Mouse (Mus musculus) stomach, embryonic 14.5 days (tissue): Measurements from ENCODE around the gene Htr7. TPM values are rescaled to one million over a fixed set of nuclear protein-coding genes. Genes with fewer than 3 reads are reported as not detected.
A peak's percentile ranks its signal among the peaks of the same experiment; 100 is the strongest.

Experiments used
- ATAC-seq: fragments of 200-750 bp; cut with Nextera tagmentation; 2 replicates; pipeline ENCODE4 v1.8.0; 2017; ENCODE audit warnings: low read depth, moderate TSS enrichment; ENCODE audit not compliant: insufficient number of reproducible peaks, insufficient read depth, low FRiP score
- H3K27ac ChIP-seq: fragments of 300-500 bp; sonication (generic); 2 replicates; pipeline ENCODE4 v1.5.1; 2014; ENCODE audit warnings: mild to moderate bottlenecking, low read length, moderate library complexity, mixed read lengths
- H3K27me3 ChIP-seq: fragments of 300-500 bp; sonication (generic); 2 replicates; pipeline ENCODE4 v1.6.1; 2014; ENCODE audit warnings: low read length, control low read depth, mixed read lengths; ENCODE audit not compliant: control insufficient read depth, insufficient read depth
- H3K36me3 ChIP-seq: fragments of 300-500 bp; sonication (generic); 2 replicates; pipeline ENCODE4 v1.6.1; 2014; ENCODE audit warnings: mild to moderate bottlenecking, control low read depth, low read length, moderate library complexity, mixed read lengths; ENCODE audit not compliant: control insufficient read depth, insufficient read depth
- H3K4me1 ChIP-seq: fragments of 300-500 bp; sonication (generic); 2 replicates; pipeline ENCODE4 v1.6.1; 2014; ENCODE audit warnings: low read length, control low read depth, mixed read lengths; ENCODE audit not compliant: control insufficient read depth, insufficient read depth
- H3K4me2 ChIP-seq: fragments of 300-500 bp; sonication (generic); replicated peaks from 2 replicates; pipeline ENCODE4 v1.6.1; 2014; ENCODE audit warnings: low read depth, low read length, control low read depth
- H3K4me3 ChIP-seq: fragments of 300-500 bp; sonication (generic); 2 replicates; pipeline ENCODE4 v1.5.1; 2014; ENCODE audit warnings: low read depth, low read length, control low read depth
- H3K9ac ChIP-seq: fragments of 300-500 bp; sonication (generic); replicated peaks from 2 replicates; pipeline ENCODE4 v1.6.1; 2014; ENCODE audit warnings: low read depth, mild to moderate bottlenecking, control low read depth, low read length, moderate library complexity, mixed read lengths
- H3K9me3 ChIP-seq: fragments of 300-500 bp; sonication (generic); 2 replicates; pipeline ENCODE4 v1.6.1; 2016; ENCODE audit warnings: low read depth, low read length, control low read depth; ENCODE audit not compliant: control insufficient read depth
- WGBS: fragments of 180-500 bp; shearing (Covaris S2); extraction: QIAGEN DNeasy Blood & Tissue Kit; methylation state at CpG from one replicate; pipeline ENCODE4 v1.1.7; 2014; 5-methylcytosine and 5-hydroxymethylcytosine counted together
- polyA plus RNA-seq: library from polyadenylated mRNA; unstranded; fragments of >200 nt; fragmentation: Nextera tagmentation; extraction: Ambion mirVana; gene quantifications from 2 replicates; pipeline ENCODE4 v1.2.1, GENCODE M21; 2014

The Htr7 gene
- polyA plus RNA-seq = 0.08 TPM in 1 of 2 replicates, not detected in the other

DNA sequence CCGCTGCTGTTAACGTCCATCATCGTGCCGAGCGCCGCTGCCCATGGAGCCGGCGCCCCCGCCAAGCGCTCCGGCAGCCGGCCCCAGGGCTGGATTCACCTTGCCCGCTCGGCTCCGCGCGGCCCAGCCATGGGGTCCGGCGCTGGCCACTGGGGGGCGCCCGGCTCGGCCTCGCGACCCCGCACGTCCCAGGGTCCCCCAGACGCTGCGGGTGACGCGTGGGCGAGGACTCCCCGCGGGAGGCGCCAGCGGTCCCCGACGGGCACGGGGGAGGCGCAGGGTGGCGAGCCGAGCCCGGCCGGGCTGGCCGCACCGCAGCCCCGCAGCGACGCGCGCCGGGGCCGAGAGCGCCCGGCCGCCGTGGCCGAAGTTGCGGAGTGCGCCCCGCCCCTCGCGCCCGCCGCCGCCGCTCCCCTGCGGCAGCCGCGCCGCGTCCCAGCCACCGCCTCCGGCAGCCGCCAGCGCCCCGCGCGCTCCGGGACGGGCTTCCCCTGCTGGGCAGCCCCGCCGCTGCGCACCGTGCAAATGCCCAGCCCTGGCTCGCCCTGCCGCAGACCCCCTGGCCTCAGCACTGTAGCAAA, at the start of gene Htr7:
Gene Htr7, minus strand, starts transcription at position 277 of the 581 bp plus-strand sequence.
- H3K27me3 ChIP-seq = peaks cover 25% of the 10 kb centered on the region

DNA sequence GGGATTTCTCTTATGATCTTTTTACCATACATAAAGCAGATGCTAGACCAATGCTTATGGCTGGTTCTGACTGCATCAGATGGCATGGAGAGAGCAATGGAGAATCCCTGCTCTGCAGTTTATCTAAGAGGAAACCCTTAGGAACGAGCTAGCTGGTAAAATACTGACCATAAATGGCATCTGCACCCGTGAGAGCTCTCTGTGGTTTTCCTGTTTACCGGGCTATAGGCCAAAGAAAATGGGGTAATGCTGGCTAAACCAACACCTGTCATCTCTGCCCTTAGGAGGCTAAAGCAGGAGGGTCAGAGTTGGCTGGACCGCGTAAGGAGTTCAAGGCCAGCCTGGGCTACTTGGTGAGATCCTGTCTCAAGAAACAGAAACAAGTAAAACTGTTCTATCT, 46.6 kb upstream of the Htr7 start:
- peaks cover 17% of the 10 kb centered on the region; the same call in 1 of the 2 replicates for H3K36me3 ChIP-seq

More for the DNA sequence above, at the start of gene Htr7:
- H3K9me3 ChIP-seq = no peaks in the 10 kb centered on the region
- no peak within 1 kb of the TSS for H3K9ac ChIP-seq
- ATAC-seq = peak; percentile 81
- no peak within 1 kb of the TSS for H3K27ac ChIP-seq
- no peaks in the 10 kb centered on the region for H3K36me3 ChIP-seq
- H3K4me1 ChIP-seq = no peaks in the 10 kb centered on the region
- WGBS = under 1% methylated on average over 45 of the region's 86 CpGs
- peak within 1 kb of the TSS; percentile 45 for H3K4me3 ChIP-seq
- peak within 1 kb of the TSS; percentile 88 for H3K4me2 ChIP-seq

DNA sequence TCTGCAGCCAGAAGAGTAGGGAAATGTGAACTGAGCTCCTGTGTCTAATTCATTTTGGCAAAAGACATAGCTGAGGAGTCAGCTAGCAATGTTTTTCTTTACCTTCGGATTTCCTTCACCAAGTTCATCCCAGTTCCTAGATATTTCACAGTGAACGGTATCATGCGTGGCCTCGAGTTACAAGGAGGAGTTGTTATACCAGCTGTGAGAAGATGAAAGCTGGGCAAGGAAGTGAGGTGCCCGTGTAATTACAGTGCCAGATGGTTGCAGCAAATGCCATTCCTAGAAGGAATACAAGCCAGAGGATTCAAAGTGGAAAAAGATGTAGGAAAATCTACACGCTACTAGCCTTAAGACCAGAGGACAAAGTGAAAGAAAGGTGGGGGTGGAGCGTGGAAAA, 41.6 kb upstream of the Htr7 start:
- Histone ChIP-seq H3K36me3 (peaks cover 35% of the 10 kb centered on the region), H3K9me3 (no peaks in the 10 kb centered on the region), H3K27ac (no peak overlapping the region), H3K4me3 (no peak overlapping the region), H3K4me1 (no peaks in the 10 kb centered on the region), H3K4me2 (no peak overlapping the region), H3K9ac (no peak overlapping the region), H3K27me3 (no peaks in the 10 kb centered on the region)
- WGBS = 91% methylated on average over 7 of the region's 7 CpGs
- no peak for ATAC-seq

More for the DNA sequence above, 46.6 kb upstream of the Htr7 start:
- no peak overlapping the region for H3K9ac ChIP-seq
- ATAC-seq = no peak
- no peaks in the 10 kb centered on the region for H3K27me3 ChIP-seq
- no peaks in the 10 kb centered on the region for H3K4me1 ChIP-seq
- H3K4me3 ChIP-seq = no peak overlapping the region
- H3K27ac ChIP-seq = no peak overlapping the region
- no peaks in the 10 kb centered on the region for H3K9me3 ChIP-seq
- H3K4me2 ChIP-seq = no peak overlapping the region
- WGBS = 89% methylated on average over 5 of the region's 5 CpGs

DNA sequence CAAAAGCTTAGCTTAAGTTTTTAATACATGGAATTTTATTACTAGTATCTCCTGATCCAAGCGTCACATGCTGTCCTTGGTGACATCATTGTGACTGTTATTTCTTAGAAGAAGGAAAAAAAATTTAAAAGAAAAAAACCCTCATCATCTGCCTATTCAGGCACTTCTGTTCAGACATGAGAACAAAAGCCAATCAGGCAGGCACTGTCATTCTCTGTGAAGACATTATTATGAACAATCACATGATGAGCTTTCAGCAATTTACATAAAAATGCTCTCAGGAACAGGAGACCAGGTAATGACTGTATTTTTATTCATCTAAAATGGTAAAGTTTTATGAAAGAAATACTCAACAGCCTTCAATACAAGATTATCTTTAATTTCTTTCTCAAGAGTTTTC, 41.0 kb upstream of the Htr7 start:
- 95% methylated on average over 1 of the region's 1 CpGs for WGBS
- no peak for ATAC-seq
- Histone ChIP-seq H3K9ac (no peak overlapping the region), H3K27ac (no peak overlapping the region), H3K36me3 (peaks cover 38% of the 10 kb centered on the region), H3K4me1 (no peaks in the 10 kb centered on the region), H3K4me3 (no peak overlapping the region), H3K9me3 (no peaks in the 10 kb centered on the region), H3K27me3 (no peaks in the 10 kb centered on the region), H3K4me2 (no peak overlapping the region)

DNA sequence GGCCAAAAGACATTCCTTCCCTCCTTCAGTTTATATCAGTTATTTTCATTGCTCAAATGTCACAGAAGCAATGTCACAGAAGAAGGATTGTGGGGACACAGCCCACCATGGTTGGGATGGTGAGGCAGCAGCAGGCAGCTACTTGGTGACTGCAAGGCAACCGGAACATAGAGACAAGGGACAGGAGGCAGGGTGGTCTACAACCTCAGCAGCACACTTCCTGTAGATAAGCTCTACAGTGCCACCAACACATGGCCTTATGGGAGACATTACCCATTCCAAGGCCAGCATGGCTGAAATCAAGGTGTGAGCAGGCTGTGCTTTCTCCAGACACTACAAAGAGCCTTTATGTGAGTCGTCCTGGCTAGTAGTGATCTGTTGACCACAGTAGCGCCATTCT, 39.9 kb upstream of the Htr7 start:
- Histone ChIP-seq H3K4me1 (no peaks in the 10 kb centered on the region), H3K4me3 (no peak overlapping the region), H3K9me3 (no peaks in the 10 kb centered on the region), H3K27me3 (no peaks in the 10 kb centered on the region), H3K27ac (no peak overlapping the region), H3K36me3 (peaks cover 34% of the 10 kb centered on the region), H3K4me2 (no peak overlapping the region), H3K9ac (no peak overlapping the region)
- no peak for ATAC-seq
- WGBS = 91% methylated on average over 3 of the region's 3 CpGs

DNA sequence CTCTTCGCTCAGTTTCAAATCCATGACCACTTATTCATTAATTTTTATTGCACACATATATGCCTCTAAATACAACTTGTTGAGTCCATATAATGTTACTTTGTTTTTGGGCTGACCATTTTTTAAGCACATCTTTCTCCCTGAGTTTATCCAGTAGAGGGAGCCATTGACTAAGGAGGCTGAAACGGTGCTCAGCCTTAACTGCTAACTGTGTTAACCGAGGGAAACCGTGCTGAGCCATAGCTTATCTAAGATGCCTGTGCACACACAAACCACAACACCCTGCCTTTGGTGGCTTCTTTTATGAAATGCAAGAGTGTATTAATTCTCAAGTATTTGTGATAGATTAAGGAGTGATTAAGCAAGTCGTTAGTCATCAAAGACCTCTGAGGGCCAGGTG, 33.5 kb upstream of the Htr7 start:
- no peaks in the 10 kb centered on the region for H3K4me1 ChIP-seq
- H3K9ac ChIP-seq = no peak overlapping the region
- no peaks in the 10 kb centered on the region for H3K27me3 ChIP-seq
- H3K27ac ChIP-seq = no peak overlapping the region
- H3K36me3 ChIP-seq = peaks cover 22% of the 10 kb centered on the region
- 48% methylated on average over 5 of the region's 5 CpGs for WGBS
- ATAC-seq = no peak
- H3K4me3 ChIP-seq = no peak overlapping the region
- H3K9me3 ChIP-seq = no peaks in the 10 kb centered on the region
- no peak overlapping the region for H3K4me2 ChIP-seq

DNA sequence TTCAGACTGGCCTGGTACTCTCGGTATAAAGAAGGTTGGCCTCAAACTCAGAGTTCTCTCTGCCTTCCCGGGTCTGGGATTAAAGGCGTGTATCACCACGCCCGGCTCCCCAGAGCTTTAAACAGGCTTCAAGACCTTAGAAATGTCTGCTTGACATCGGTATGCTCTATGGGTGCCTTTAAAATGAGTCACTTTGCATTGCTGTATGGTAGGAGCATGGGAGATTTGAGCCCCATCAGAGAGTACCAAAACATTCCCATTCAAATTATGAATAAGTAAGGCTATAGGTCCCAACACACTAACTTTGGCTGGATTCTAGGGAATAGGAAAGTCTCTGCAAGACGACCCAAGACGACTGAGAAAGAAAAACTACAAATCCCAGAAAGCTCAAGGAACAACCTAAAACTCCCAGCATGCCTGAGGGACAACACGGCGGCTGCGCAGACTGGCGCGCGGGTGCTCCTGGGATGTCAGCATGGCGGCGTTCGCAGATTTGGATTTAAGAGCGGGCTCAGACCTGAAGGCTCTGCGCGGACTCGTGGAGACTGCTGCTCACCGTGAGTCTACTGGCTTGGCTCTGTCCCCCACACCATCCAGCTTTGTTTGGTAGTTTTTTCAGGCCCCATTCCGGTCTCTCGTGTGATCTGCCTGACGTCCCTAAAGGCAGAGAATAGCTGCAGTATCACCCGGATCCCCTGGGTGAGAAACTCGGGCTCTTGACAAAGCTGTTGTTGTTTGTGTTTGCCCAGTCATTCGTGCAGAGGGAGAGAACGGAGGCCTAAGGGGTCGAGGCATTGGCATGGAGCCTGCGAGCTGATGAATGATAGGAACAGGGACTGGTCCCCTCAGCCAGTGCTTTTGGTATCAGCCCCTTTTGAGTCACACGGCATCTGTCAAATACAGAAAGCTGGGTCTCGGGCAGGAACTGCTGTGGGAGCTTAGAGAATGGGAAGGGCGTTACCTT, 26.2 kb upstream of the Htr7 start, which contains the start of gene Rpp30:
Gene Rpp30, plus strand, starts transcription at position 455 of the 964 bp plus-strand sequence.
- H3K36me3 ChIP-seq = peaks cover 3% of the 10 kb centered on the region; the same call in 1 of the 2 replicates
- peaks cover 6% of the 10 kb centered on the region; the same call in 1 of the 2 replicates for H3K4me1 ChIP-seq
- H3K27ac ChIP-seq = no peak within 1 kb of the TSS
- H3K4me3 ChIP-seq = peak within 1 kb of the TSS; percentile 91
- WGBS = 2% methylated on average over 34 of the region's 34 CpGs
- H3K9me3 ChIP-seq = no peaks in the 10 kb centered on the region
- H3K27me3 ChIP-seq = no peaks in the 10 kb centered on the region
- ATAC-seq = peak; percentile 94
- peak within 1 kb of the TSS; percentile 64 for H3K4me2 ChIP-seq
- H3K9ac ChIP-seq = peak within 1 kb of the TSS; percentile 79

DNA sequence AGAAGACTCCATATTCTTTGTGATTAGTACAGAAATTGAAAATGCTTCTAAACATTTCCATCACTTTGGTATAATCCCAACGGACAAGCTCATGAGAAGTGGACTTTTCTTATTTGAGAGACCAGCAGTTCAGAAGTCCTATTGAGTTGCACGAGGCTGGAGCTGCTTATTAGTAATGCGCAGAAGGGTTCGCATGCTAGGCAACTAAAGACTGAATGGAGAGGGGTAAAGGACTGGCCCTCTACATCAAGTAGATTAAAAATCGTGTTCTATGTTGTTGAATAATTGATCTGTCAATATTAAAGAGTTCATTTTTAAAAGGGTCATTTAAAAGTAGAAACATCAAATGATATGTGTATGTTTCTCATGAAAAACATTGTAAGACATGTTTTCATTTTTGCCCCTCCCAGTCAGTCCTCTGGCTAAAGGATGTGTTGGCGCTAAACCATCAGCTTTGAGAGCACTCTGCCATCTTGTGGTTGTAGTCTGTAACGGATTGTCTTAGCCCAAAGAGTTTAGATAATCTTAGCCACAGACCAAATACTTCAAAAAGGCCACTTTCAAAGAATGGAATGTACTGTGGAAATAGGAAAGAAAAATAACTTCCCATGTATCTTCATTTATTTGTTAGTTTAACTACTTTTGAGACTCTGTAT, 25.4 kb upstream of the Htr7 start:
- H3K4me3 ChIP-seq = peak overlapping the region; percentile 91
- H3K4me2 ChIP-seq = peak overlapping the region; percentile 64
- peak; percentile 47; the same call in 1 of the 2 replicates for ATAC-seq
- H3K36me3 ChIP-seq = no peaks in the 10 kb centered on the region
- H3K9ac ChIP-seq = no peak overlapping the region
- H3K9me3 ChIP-seq = no peaks in the 10 kb centered on the region
- 44% methylated on average over 7 of the region's 7 CpGs for WGBS
- H3K27ac ChIP-seq = no peak overlapping the region
- peaks cover 6% of the 10 kb centered on the region; the same call in 1 of the 2 replicates for H3K4me1 ChIP-seq
- no peaks in the 10 kb centered on the region for H3K27me3 ChIP-seq
